Mouse (Mus musculus) heart, postnatal 25 days (tissue): Measurements from ENCODE around the gene Trp53i11. TPM values are rescaled to one million over a fixed set of nuclear protein-coding genes. Genes with fewer than 3 reads are reported as not detected.

Experiments used
- DNase-seq: peaks from one replicate; pipeline ENCODE4 v3.0.0; 2022; ENCODE audit warnings: low spot score
- intact Hi-C: fragments of 180-260 bp; cut with DNase I; formaldehyde crosslinking; loops from one replicate; pipeline ENCODE4 v1.15.1; 2025
- total RNA-seq, 2 experiments: library from RNA; stranded (reverse); gene quantifications; 2 replicates each; pipeline ENCODE4 v1.2.3; 2021

The Trp53i11 gene
- total RNA-seq, 2 experiments from 2014 or later, result 30.3 to 45.6 TPM

GRCm38 (mm10) chr2:93191488-93192181 is 4.3 kb downstream of the Trp53i11 start:
- DNase-seq, result no peak

GRCm38 (mm10) chr2:93192182-93192560 is 4.8 kb downstream of the Trp53i11 start:
- no peak for DNase-seq
- intact Hi-C loops, result no loop called here

More at GRCm38 (mm10) chr2:93191488-93192181, 4.3 kb downstream of the Trp53i11 start:
- intact Hi-C loops, result no loop called here

- intact Hi-C loops, result no loop called here
- no peak for DNase-seq
Measured at GRCm38 (mm10) chr2:93192671-93193080, 5.3 kb downstream of the Trp53i11 start.

GRCm38 (mm10) chr2:93193806-93194205 is 6.5 kb downstream of the Trp53i11 start:
- DNase-seq, result no peak
- intact Hi-C loops, result no loop called here

DNA sequence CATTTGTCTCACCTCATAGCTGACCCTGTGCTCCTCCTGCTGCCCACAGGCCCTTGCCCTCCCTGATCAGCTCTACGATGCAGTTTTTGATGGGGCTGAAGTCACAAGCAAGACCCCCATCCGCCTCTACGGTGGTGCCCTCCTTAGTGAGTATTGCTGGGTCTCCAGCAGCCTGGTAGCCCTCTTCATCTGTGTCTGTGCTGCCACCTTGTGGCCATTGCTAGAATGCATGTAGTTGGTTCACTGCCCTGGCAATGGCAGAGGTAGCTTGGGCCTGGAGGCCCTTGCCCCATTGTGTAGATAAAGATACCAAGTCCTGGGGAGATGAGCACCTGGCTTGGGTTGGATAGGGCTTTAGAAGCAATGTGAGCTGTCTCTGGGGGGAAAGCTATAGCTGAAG is 11.5 kb downstream of the Trp53i11 start:
- intact Hi-C loops, result loop anchor here (1.0 to 5.0 kb wide), 4 partner anchors 64 to 297 kb away; no protein-coding TSS in a partner anchor
- peak; percentile 72 for DNase-seq

GRCm38 (mm10) chr2:93199531-93199974 is 12.2 kb downstream of the Trp53i11 start:
- intact Hi-C loops, result loop anchor here (1.0 to 5.0 kb wide), 4 partner anchors 65 to 297 kb away; no protein-coding TSS in a partner anchor

DNA sequence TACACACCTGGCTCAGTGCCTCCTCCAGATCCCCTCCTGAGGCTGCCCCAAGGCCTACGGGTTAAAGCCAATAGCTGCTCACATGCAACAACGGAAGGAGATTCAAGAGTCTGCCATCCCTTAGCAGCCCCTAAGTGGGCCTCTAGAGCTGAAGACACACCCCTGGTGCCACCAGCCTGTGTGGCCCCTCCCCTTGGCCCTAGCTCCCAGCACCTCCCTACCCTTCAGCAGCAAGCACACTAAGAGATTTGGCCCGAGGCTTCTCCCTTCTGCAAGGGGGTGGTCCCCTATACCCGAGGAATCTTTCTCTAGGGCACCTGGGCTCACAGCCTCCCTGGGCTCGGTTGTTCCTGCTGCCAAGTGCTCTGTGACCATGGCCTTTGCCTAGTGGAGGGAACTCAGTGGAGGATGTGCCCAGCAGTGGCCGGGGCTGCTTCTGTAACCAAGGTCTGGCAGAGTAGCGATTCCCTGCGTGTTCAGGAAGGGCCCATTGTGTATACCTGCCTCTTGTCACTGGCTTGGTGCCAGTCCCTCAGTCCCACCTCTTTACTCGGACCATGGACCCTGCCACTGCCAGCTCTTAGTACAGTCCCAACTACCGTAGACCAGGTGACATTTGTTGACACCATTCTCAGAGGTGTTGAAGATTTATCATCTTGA is 13.5 kb downstream of the Trp53i11 start:
- no peak for DNase-seq
- intact Hi-C loops, result no loop called here

More at GRCm38 (mm10) chr2:93199531-93199974, 12.2 kb downstream of the Trp53i11 start:
- DNase-seq, result peak; percentile 79

DNA sequence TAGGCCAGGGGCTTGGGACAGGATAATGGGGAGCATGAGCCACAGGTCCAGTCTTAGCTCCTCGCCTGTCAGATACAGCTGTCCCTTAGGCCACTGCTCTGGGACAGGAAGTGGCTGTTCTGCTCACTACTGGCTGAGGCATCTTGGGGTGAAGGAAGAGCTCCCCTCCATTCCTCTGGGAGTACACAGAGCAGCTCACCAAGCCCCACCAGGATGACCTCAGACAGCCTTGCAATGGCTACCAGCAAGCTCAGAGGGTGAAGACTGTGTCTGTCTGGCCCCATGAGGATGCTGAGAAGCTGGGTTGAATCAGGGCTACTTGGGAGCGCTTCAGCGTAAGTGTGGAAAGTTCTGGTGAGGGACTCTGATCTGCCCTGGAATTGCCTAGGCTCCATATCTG is 14.6 kb downstream of the Trp53i11 start:
- intact Hi-C loops, result no loop called here
- DNase-seq, result no peak

DNA sequence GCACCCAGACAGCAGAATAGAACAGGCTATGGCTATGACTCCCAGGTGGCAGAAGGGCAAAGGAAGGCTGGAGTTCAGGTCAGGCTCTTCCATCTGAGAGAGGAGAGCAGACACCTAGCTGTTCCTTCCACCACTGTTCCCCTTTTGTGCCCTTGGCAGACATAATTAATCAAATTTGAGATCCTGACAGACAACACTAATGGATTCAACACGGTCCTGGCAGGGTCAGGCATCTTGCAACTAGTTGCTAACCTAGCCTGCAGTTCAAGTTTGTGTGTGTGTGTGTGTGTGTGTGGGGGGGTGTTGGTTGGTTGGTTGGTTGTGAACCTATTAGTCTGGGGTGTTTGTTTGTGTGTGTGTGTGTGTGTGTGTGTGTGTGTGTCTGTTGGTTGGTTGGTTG is 15.4 kb downstream of the Trp53i11 start:
- intact Hi-C loops, result no loop called here
- no peak for DNase-seq

GRCm38 (mm10) chr2:93203682-93204081 is 16.3 kb downstream of the Trp53i11 start:
- DNase-seq, result no peak
- intact Hi-C loops, result no loop called here

DNA sequence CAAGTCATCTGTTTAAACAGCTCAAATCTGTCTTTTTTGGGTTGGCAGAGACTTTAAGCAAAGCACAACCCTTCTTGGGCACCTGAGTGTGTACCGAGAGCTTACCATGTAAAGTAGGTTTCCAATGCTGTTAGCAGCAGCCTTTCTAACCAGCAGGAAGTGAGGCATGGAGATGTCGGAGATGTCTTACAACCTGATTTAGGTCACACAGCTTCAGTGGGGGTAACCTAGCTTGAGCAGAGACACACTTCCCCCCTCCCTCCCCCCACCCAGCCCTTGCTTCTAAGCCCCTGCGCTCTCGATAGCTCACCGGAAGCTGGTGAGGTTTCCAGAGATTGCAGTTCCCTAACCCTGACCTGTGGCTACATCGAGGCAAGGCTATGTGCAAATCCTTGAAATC is 17.2 kb downstream of the Trp53i11 start:
- no peak for DNase-seq
- intact Hi-C loops, result no loop called here

DNA sequence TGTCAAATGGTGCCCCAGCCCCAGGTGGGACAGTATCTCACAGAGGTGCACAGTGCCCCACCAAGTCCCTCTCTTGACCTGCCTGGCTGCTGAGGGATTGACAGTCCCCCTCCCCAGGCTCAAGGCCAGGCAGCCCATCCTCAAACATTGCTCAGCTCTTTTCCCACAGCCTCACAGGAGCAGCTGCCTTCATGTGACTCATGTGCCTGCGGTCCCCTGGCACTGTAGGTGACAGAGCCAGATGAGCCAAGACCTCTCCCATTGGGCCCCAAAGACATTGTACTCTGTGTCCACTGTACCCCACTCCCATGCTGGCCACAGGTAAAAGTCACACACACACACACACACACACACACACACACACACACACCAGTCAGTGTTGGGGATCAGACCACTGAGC is 18.8 kb downstream of the Trp53i11 start:
- intact Hi-C loops, result no loop called here
- DNase-seq, result no peak

GRCm38 (mm10) chr2:93212386-93212785 is 25.0 kb downstream of the Trp53i11 start:
- intact Hi-C loops, result no loop called here
- no peak for DNase-seq

DNA sequence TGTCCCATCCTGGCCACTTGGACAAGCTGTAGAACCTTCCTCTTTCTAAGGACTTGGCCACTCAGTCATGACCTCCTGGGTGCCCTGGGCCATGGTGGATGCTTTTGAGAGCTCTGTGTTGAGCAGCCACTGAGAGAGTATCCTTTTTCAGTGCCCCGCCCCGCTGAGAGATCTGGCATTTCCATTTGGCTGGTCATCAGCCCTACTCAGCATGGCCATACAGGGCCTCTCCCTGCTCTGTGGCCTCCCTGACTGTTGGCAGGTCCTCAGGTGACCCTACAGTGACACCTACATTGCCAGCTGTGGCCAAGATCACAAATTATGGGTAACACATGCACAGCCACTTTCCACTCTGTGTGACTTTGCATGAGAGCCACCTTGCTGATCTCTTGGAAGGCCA is 25.5 kb downstream of the Trp53i11 start:
- DNase-seq, result no peak
- intact Hi-C loops, result no loop called here

DNA sequence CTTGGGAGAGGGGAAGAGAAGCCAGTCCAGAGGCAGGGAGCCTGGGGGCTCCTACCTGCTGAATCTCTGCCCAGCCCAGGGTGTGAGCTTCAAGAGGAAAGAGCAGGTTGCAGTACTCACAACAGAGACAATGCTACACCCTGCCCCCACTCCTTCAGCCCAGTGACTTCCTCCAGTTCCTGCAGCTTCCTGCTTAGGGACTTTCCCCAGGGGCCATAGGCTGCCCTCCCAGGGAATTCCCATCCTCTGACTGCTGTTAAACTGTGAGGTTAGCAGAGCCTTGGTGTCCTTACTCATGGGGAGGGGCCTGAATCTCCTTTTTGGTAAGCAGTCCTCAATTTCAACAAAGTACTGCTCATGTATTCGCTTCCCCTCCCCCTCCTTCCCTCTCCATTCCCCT is 26.8 kb downstream of the Trp53i11 start:
- DNase-seq, result no peak
- intact Hi-C loops, result no loop called here

DNA sequence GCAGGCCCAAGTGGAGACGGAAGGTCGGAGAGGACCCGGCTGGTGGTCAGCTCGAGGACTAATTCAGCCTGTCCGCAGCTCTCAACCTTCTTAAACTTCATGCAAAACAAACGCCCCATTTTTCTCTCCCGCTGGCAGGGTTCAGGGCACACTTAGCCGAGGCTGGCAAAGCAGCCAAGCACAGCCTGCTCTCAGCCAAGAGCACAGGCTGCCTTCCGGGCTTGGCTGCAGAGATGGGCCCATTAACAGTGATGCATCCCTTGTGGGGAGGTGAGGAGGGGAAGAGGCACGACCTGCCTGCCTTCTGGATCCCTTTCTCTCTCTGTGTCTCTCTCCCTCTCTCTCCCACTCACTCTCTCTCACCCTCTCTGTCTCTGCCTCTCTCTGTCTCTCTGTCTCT is 28.4 kb downstream of the Trp53i11 start:
- no peak for DNase-seq
- intact Hi-C loops, result no loop called here

- intact Hi-C loops, result loop anchor here (1.0 kb wide), 1 partner anchor 201 kb away; no protein-coding TSS in a partner anchor
- DNase-seq, result peak; percentile 64
Measured at GRCm38 (mm10) chr2:93217015-93217414, 29.7 kb downstream of the Trp53i11 start.

DNA sequence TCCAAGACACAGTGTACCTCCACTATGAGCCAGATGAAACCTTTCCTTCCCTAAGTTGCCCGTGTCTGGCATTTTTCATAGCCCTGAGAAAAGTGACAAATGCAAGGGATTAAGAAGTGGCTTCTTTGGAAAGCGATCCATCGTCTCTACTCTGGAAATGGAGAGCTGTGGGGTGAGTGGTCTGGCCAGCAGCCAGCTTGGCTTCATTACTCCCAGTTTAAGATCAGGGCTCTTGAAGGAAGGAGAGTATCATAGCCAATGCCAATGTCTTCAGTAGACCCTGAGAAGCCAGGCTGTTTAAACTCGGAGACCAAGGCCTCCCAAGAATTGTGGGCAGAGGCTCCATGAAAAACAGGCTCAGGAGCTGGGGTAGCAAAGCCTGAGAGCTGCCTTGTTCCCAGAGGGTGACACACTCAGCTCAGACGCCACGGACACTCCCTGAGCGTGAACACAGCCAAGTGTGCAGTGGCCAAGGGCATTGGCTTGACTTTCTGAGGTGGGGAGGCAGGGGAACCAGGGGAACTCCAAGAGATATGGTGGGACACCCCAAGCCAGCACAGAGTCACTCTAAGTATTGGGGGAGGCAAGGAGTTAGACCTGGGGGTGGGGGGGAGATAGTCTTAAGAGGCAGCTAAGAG is 31.1 kb downstream of the Trp53i11 start:
- intact Hi-C loops, result loop anchor here (2.0 kb wide), 1 partner anchor 252 kb away; no protein-coding TSS in a partner anchor

DNA sequence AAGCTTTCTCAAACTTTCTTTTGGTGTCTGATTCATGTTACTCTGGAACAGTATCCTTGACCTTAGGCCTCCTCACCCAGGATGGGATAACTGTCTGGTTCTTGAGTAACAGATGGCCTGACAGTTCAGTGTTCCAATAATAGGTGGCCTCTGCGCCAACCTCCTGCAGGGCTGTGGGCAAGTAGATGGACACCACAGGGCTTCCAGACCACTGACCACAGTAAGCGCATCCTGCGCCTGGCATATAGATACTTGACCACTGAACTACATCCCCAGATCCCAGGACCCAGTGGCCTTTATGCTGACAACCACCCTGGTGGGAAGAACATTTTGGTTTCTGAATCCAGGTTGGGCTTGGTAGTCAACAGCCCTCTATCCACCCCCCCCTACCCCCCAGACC is 32.2 kb downstream of the Trp53i11 start:
- no peak for DNase-seq
- intact Hi-C loops, result loop anchor here (2.0 kb wide), 1 partner anchor 251 kb away; no protein-coding TSS in a partner anchor

More for the DNA sequence above, 31.1 kb downstream of the Trp53i11 start:
- DNase-seq, result no peak

DNA sequence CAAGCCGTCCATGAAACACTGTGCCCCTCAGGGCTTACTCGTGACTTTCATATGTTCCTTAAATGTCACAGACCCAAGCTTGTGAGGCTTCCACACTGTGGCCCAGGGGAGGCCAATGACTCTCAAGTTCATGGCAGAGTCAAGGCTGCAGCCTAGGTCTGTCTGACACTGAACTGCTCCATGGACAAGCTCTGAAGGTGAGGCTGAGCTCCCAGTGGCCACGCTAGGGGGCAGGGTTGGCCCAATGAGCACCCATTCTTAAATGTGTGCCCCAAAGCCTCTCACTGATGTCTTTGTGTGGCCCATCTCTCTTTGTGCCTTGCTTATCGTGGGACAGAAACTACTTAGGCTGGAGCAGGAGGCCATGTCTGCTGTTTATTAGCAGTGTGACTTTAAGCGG is 33.1 kb downstream of the Trp53i11 start:
- DNase-seq, result no peak
- intact Hi-C loops, result loop anchor here (10.0 kb wide), 2 partner anchors 434 to 564 kb away; no protein-coding TSS in a partner anchor
